Mouse (Mus musculus): ENCODE data around the gene Napa.

Napa gene

GRCm38 (mm10) chr7:16098021-16099017 is at the start of gene Napa:
TSS of gene Napa (plus strand) at chr7:16098458.
- DNase-seq = peak; percentile 100

- DNase-seq = peak; percentile 61
Measured at GRCm38 (mm10) chr7:16048675-16049575, 49.3 kb upstream of the Napa start.

DNA sequence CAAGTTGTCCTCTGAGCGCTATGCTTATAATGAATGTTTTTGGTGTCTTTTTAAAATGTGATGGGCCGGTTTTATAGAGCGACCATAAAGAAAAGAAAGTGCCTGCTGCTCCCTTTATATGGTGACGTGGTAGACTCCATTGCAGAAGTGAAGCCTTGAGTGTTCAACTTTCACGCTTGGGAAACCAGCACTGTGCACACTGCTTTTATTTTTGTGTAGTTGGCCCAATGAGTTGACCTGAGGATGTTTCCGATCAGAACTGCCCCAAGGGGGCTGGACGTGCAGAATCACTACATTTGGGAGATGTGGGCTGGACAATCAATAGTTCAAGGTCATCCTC is 48.7 kb upstream of the Napa start:
- no peak for DNase-seq

GRCm38 (mm10) chr7:16050600-16050999 is 47.7 kb upstream of the Napa start:
- no peak for DNase-seq

DNA sequence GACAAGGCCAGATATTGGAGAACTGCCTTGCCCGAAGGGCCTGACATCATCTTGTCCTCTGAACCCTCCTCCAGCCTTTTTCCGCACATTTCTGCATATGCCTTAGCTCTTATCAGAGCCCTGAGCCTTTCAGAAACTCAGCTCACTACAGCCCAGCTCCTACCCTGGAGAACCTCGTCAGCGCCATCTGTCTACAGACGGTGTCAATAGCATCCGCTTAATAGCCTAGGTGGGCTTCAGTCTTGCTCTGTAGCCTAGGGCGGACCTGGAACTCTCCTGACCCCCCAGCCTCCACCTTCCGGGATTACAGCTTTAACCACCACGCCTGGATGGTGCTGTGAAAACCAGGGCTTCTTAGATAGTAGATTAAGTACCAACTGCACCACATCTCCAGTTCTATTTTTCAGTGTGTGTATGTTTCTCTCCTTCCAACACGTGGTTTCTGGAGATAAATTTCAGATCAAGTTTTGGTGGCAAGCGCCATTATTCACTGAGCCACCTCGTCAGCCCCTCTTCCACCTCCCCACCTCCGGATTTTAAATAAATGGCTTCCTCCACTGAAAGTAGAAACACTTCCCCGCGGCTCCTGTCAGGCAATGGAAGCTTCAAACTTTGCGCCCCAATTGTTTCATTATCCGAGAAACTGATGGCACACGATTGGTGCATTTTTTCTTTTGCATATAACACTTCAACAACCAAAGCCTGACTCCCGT is 46.2 kb upstream of the Napa start:
- peak; percentile 82 for DNase-seq

- DNase-seq = peak; percentile 98
Measured at GRCm38 (mm10) chr7:16052684-16053083, 45.6 kb upstream of the Napa start.

DNA sequence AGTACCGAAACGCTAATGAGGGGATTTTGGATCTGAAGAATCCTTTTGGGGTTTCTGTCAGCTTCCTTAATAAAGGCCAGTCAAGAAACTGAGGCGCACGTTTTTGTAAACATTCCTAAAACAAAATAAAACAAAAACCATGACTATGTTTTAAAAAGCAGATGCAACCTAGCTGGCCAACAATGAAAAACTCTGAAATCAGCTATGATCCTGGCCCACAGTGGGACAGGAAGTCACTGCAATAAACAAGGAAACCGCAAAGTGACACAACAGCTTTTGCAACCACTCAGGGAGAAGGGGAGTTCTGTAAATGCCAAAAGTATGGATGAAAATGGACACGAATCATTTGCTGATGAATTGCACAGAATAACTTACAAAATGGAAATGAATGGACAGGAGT is 45.2 kb upstream of the Napa start:
- no peak for DNase-seq

DNA sequence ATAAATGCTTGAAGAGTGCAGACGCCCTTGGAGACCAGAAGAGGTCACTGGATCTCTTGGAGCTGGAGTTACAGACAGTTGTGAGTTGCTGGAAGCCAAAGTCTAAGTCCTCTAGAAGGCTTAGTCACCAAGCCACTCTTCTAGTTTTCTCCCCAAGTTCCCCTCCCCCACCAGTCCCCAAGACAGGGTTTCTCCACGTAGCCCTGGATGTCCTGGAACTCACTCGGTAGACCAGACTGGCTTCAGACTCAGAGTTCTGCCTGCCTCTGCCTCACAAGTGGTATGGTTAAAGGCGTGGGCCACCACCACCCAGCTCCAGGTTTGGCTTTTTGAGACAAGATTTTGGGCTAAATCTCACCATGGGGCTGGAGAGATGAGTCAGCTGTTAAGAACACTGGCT is 43.3 kb upstream of the Napa start:
- no peak for DNase-seq

DNA sequence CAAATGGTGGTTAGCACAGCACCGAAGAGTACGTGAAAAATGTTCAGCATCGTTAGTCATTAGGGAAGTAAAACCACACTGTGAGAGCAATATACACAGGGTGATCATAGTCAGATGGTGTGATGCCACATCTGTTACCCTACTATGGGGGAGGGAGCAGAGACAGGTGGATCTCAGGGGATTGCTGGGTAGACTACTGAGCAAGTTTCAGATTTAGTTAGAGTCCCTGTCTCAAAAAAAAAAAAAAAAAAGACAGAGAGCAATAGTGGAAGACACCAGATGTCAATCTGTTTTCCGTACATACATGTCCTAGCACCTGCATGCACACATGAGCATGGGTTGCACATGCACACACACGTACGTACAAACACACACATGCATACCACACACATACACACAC is 42.6 kb upstream of the Napa start:
- no peak for DNase-seq

DNA sequence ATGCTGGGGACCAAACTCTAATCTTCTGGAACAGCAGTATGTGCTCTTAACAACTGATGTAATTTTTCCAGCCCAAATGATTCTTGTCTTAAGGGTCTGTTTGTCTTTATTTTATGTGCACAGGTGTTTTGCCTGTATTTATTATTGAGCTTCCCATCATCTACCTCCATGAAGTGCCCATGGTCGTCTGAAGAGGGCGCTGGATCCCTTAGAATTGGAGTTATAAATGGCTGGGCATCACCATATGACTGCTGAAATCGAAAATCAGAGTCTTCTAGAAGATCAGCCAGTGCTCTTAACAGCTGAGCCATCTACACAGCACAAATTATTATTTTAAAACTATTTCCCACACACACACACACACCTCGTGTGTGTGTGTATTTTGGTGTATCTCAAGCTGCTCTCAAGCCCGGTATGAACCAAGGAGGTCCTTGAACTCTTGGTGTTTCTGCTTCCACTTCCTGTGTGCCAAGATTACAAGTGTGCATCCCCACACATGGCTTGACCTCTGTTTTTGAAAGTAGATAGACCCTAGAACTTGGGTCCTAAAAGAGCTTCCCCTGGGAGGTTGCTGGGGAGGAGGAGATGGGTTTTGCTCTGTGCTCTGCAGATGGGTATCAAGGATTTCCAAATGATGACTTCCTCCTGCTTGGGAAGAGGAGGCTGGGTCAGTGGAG is 41.7 kb upstream of the Napa start:
- no peak for DNase-seq

- no peak for DNase-seq
Measured at GRCm38 (mm10) chr7:16057136-16057534, 41.1 kb upstream of the Napa start.

DNA sequence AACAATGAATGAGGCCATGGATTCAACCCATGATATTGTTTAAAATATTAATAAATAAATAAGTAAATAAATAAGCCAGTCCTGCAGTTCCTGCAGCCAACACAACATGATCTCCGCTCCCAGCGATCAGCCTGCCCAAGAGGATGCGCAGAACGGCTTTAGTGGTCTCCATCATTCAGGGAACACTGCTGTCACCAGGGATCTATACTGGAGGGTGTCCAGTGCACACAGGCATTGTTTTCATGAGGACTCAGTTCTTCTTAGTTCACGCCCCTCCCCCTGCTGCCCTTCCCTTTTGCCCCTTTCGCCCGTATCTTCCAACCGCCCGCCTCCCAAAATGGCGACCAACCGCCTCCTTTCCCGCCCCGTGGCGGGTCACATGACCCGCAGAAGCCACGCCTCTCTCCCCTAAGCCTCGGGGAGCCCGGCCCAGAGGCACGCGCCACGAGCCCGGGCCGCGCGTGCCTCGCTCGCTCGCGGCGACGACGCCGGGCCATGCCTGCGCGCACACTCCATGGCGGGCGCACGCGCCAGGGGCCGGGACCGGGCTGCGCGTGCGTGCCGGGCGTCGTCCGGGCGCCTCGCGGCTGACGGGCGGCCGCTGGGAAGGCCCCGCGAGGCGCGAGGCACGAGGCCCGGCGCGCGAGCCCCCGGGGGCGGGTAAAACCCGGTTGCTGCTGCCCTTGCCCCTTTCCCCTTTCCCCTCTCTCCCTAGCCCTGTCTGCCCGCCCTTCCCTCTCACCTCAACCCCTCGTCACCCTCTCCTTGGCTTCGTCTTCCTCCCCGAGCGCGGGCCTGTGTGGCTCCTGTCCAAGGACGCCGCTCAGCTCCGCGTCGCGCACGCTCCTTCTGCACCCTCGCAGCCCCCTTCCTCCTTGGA is 36.8 kb upstream of the Napa start, which contains the start of gene Zfp541:
Gene Zfp541, plus strand, starts transcription at position 596 of the 880 bp plus-strand sequence.
- no peak for DNase-seq

DNA sequence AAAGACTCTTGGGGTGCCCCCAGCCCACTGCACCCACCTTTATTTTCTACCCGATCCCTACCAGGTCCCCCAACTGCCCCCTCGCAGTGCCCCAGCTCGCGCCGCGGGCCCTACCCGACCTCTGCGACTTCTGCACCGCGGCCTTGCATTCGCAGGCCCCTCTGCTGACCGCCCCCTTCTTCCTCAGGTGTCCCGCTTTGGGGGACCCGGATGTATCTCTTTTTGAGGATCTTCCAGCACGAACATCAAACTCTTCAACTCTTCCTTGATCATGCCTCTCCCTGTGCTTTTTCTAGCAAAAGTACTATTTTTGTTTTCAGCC is 36.2 kb upstream of the Napa start:
- DNase-seq = no peak

DNA sequence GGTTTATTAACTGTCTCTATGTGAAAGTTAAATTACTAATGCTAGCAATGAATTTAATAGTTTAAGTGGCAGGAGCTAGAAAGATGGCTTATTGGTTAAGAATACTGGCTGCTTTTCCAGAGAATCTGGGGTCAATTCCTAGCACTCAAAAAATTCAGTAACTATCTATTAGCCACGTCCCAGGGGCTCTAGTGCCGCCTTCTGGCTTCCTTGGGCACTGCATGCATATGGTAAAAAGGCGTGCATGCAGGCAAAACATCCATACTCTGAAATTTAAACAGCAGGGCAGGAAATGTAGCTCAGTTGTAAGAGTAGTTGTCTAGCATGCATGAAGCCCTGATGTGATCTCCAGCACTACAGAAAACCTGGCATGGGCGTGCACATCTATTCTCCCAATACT is 34.8 kb upstream of the Napa start:
- no peak for DNase-seq

DNA sequence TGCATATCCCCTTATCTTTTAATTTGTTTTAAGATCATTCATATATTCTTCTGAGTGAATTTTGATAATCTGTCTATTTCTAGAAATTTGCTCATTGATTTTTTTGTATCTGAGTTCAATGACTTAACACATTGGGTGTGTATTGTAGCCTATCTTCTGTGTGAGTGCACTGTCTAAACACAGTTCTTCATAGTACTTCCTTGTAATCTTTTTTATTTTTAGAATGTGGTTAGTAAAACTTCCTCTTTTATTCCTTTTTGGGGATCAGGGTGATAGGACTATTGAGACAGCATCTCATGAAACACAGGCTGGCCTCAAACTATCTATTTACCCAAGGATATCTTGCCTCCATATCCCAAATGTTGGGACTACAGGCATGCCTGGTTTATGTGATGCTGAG is 27.4 kb upstream of the Napa start:
- no peak for DNase-seq

GRCm38 (mm10) chr7:16071906-16072305 is 26.4 kb upstream of the Napa start:
- no peak for DNase-seq

GRCm38 (mm10) chr7:16079947-16080346 is 18.3 kb upstream of the Napa start:
- no peak for DNase-seq

- no peak for DNase-seq
Measured at GRCm38 (mm10) chr7:16080581-16080980, 17.7 kb upstream of the Napa start.

GRCm38 (mm10) chr7:16083361-16083760 is 14.9 kb upstream of the Napa start:
- DNase-seq = no peak

GRCm38 (mm10) chr7:16087587-16087986 is 10.7 kb upstream of the Napa start:
- no peak for DNase-seq

- no peak for DNase-seq
Measured at GRCm38 (mm10) chr7:16094592-16094991, 3.7 kb upstream of the Napa start.
